Mouse (Mus musculus): ENCODE measurements at regions not wholly inside any gene's neighbourhood (a gene's known extent, or its start where the extent isn't known, plus 50 kb on each side); places are given as distances from the start of the nearest gene placed in this dataset.

DNA sequence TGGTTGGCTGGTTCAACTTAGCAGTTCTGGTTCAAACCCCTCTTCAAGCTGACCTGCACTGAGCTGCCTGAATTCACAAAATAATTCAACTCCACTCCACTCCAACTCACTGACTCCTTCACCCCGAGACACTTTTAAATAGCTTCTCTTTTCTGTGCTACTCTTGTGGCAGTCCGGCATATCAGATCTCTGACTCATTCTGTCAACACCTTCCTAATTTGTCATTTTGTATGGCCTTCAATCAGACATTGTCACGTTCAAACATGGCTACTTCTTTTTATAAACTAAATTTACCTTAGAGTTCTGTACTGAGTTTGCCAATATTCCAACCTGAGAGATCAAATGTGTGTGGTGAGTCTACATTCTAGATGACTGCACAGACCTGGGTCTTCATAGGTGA is 579.1 kb downstream of the Slitrk1 start:
- no peak for DNase-seq (ENCODE audit: low spot score in 2 of 2)
- H3K27ac ChIP-seq, result no peak overlapping the region
- no peak for TF ChIP-seq CTCF (conservative IDR thresholded peaks at IDR 0.05)
- no peak overlapping the region for H3K4me3 ChIP-seq

DNA sequence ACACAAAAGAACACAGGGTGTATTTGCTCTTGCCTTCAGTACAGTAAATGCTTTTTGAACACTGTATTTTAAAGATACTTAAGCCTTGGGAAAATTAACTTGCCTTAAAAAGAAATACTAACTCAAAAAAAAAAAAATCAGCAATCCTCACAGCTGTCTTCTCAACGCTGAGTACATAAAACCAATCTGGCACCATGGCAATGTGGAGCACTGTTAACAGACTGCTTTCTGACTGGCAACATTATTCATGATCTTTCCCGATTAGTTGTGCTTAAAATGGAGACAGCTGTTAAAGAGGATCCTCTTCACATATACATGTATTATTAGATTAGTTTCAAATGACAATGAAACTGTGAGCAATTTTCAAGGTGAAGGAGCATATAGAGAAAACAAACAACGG is 587.5 kb downstream of the Slitrk1 start:
- Histone ChIP-seq H3K27ac (0 out of 2 replicates have a peak overlapping the region, but pooled peaks have one; percentile 32), H3K4me3 (no peak overlapping the region)
- DNase-seq (ENCODE audit: low spot score in 2 of 2), result peak; percentile 27 to 40
- TF ChIP-seq CTCF (conservative IDR thresholded peaks at IDR 0.05), result no peak

DNA sequence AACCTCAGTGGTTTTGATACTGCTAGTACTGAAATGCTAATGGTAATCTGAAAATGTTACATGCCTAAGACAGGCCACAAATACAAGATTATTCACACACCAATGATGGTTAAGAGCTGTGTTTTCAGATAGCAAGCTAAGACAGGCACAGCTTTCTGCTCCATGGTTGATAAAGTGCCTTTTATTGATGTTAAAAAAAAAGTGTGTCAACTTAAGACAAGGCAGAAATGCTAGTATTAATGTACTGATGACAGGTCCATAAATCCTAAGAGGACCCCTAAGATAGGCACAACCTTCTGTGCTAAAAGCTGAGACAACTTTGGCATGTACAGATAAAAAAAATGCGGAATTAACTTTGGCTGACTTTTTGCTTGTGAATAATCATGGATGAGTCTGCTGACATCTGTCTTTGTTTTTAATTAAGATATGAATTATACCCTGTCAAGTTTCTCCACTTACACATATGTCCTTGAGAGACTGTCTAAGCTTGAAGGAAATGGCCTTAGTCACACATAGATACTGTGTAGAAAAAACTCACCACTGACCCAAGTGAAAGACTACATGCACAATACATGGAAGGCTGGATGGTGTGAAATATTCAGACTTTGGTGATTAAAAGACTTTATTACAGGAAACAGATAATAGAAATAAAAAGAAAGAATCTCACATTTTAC is 590.5 kb downstream of the Slitrk1 start:
- H3K27ac ChIP-seq, result no peak overlapping the region; the same call in 1 of the 2 replicates
- TF ChIP-seq CTCF (conservative IDR thresholded peaks at IDR 0.05), result no peak
- DNase-seq (ENCODE audit: low spot score in 2 of 2), result no peak
- no peak overlapping the region for H3K4me3 ChIP-seq

DNA sequence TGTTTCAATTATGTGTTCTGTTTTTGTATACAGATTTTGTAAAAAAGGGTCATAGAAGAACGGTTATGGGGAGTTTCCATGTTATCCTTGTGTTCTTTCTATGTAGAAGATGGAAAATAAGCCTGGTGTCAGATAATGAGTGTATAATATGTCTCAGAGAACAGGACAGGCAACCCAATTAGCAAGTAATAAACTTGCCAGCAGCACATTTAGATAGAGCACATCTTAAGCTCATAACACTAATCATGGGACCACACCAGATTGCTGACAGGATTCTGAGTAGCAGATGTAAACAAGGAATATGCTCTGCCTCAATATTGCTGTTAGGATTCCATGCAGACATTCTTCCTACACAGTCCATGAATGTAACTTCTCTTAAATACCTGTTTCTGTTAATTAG is 606.3 kb downstream of the Slitrk1 start:
- no peak overlapping the region for H3K4me3 ChIP-seq
- no peak for DNase-seq (ENCODE audit: low spot score in 2 of 2)
- no peak overlapping the region for H3K27ac ChIP-seq
- TF ChIP-seq CTCF (conservative IDR thresholded peaks at IDR 0.05), result no peak

DNA sequence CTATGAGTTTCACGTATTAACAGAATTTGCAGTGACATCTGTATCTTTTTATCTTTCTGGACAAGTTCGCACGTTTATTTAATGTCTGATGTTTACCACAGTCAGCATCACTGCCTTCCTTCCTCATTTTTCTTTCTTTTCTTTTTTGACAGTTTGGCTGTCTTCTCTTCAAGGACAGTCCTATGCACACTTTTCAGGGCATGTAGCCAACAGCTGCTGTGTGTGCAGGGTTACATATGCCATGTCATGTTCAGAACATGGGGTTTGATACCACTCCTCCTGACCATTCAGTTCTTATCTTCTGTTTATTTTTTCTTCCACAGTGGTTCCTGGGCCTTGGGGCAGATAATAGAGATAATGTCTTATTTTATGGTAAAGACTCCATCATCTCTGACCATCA is 634.3 kb downstream of the Slitrk1 start:
- no peak for DNase-seq (ENCODE audit: low spot score in 2 of 2)
- H3K4me3 ChIP-seq, result no peak overlapping the region
- H3K27ac ChIP-seq, result no peak overlapping the region
- no peak for TF ChIP-seq CTCF (conservative IDR thresholded peaks at IDR 0.05)

DNA sequence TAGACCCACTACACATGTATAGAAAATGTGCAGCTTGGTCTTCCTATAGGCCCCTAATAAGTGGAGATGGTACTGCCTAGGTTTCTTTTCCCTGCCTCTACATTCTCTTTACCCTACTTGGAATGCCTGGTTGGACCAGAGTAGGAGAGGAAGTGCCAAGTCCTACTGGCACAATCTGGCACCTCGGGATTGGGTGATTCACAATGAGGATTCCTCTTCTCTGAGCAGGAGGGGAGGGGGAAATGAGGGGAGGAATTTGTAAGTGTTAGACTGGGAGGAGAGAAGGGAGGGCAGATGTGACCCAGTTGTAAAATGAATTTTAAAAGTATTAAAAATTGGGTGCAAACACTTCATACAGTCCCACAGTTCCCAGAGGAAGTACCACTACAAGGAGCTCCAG is 652.9 kb downstream of the Slitrk1 start:
- no peak for TF ChIP-seq CTCF (conservative IDR thresholded peaks at IDR 0.05)
- no peak for DNase-seq (ENCODE audit: low spot score in 2 of 2)

DNA sequence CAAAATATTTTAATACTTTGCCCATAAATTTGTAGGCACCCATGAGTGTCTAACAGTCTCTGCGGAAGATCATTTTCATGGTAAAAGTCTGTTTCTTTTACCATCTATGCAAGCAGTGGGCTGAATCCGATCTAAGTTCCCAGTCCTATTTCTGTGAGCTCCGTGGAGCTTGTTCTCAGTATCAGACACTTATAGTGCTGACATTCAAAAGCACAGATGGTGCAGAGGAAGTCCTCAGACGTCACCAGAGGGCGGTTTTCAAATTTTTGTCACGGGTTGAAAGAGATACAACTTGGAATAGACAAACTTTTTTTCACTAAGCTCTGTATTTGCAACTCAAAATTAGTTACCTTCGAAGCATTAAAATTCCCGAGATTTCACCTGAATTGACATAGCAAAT is 666.6 kb downstream of the Slitrk1 start:
- TF ChIP-seq CTCF (conservative IDR thresholded peaks at IDR 0.05), result no peak
- peak overlapping the region; percentile 14; the same call in 1 of the 2 replicates for H3K27ac ChIP-seq

More for the DNA sequence above, 652.9 kb downstream of the Slitrk1 start:
- no peak overlapping the region for H3K27ac ChIP-seq
- no peak overlapping the region for H3K4me3 ChIP-seq

DNA sequence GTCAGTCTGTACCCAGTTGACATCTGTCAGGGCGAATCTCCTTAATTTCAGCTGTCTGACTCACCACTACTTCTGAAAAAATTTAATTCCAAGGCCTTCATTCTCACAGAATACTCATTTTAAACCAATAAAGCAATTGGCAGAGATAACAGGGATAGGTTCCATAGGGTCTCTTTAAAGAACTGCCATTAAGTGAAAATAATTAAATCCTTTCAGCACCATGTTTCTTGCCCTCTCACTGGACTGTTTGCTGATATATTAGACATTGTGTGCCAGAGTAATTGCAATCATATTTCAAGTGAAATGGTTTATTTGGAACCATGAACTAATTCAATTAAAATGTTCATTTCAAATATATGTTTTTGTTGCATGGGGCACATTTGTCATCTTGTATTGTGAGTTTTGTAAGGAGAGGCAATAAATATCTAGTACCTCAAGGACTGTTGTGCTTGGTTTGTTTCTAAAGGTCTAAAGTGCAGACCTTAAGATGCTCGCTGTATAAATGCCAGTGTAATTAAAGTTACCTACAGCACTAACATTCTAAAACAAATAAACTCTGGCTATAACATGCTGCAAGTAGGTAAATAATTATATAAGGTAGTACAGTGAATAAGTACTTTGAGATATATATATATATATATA is 688.4 kb downstream of the Slitrk1 start:
- no peak overlapping the region for H3K4me3 ChIP-seq
- H3K27ac ChIP-seq, result no peak overlapping the region
- no peak for TF ChIP-seq CTCF (conservative IDR thresholded peaks at IDR 0.05)
- no peak for DNase-seq (ENCODE audit: low spot score in 2 of 2)

More for the DNA sequence above, 666.6 kb downstream of the Slitrk1 start:
- peak; percentile 63 to 77 for DNase-seq (ENCODE audit: low spot score in 2 of 2)
- H3K4me3 ChIP-seq, result no peak overlapping the region

DNA sequence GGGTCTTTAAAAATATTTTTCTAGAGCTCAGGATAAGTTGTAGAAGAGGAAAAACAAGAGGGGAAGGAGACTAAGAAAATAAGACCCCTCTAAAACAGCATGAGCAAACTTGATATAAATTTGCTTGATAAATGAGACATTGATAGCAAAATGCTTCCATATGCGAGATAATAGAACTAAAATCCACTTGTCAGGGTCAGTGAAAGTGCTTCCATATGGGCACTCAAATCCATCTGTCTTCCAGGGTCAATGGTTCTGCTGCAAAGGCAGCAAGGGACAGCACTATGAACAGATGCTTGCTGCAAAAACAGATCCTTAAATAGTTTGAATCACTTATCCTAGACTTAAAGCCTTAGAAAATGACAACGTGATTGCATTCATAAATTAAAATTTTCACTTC is 704.7 kb downstream of the Slitrk1 start:
- TF ChIP-seq CTCF (conservative IDR thresholded peaks at IDR 0.05), result no peak
- H3K27ac ChIP-seq, result no peak overlapping the region
- no peak overlapping the region for H3K4me3 ChIP-seq
- DNase-seq (ENCODE audit: low spot score in 2 of 2), result no peak

DNA sequence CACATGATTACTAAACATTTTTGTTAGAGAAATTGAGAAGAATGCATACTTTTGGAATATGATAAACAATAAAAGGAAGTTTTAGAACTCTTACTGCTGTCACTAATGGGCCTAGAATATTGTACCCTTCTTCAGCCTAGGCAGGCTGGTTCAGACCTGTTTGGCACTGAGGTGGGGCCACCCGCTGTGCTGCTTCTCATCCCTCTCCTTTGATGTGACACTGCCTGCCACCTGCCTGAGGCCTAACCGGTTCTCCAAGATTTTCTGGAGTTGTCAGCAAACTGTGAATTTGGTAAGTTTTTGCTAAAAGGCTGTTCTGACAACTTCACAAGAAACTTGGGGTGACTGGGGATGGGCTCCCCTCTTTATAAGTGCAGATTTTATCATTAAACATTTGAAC is 714.8 kb downstream of the Slitrk1 start:
- Histone ChIP-seq H3K27ac (no peak overlapping the region), H3K4me3 (no peak overlapping the region)
- TF ChIP-seq CTCF (conservative IDR thresholded peaks at IDR 0.05), result no peak
- DNase-seq (ENCODE audit: low spot score in 2 of 2), result no peak

DNA sequence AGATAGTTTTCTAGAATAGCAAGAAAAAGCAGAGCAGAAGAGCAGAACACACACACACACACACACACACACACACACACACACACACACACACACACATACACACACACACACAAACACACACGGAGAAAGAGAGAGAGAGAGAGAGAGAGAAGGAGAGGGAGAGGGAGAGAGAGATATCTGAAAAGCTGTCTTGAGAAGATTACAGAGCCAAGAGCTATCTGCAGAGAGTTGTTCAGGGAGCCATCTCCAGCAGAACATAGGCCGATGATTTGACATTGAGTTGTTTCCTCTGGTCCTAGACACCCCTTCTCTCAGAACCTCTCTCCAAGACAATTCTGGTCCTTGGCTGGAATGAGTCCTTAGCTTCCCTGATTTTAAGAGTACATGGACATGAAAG is 733.0 kb downstream of the Slitrk1 start:
- H3K4me3 ChIP-seq, result no peak overlapping the region
- TF ChIP-seq CTCF (conservative IDR thresholded peaks at IDR 0.05), result no peak
- no peak for DNase-seq (ENCODE audit: low spot score in 2 of 2)
- H3K27ac ChIP-seq, result no peak overlapping the region

DNA sequence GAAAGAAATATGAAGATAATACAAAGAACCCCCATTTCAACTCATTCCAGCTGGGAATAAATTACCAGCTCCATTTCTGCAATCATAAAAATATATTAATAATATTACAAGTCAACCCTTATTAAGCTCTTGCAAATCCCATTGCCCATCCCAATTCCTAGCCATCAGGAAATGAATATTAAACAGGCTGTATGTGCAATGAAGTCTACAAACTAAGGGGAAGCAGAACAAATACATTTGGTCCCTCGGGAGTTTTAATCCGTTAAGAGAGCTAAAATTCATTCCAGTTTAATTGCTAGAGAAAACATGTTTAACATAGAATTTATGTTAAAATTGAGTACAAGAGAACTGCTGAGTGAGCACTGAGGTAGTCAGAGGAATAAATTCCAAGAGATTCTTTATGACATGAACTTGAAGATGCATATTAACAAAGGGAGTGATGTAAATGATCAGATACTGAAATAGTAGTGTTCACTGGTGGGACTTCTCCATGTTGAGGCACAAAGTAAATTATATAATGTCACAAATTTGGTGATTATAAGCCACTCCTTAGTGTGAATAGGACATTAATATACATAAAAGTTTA is 738.6 kb downstream of the Slitrk1 start:
- no peak overlapping the region for H3K4me3 ChIP-seq
- no peak for DNase-seq (ENCODE audit: low spot score in 2 of 2)
- no peak for TF ChIP-seq CTCF (conservative IDR thresholded peaks at IDR 0.05)
- H3K27ac ChIP-seq, result no peak overlapping the region

DNA sequence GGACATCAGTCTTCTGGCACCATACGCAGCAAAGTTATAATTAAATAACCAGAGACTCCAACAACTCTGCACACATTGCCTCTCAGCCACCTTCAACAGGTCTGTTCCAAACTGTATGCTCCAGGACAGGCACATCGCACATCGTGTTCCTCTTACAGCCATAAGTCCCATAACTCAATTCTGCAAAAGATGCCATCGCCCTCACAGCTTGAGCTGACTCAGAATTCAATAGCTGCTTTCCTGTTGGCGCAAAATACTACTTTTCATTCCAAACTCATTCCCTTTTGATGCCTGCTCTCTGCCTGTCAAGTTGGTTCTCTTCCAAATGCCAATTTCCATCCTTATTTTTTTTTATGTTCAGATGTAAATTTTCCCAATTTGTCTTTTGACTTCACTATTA is 761.0 kb downstream of the Slitrk1 start:
- TF ChIP-seq CTCF (conservative IDR thresholded peaks at IDR 0.05), result no peak
- peak; percentile 31 to 65 for DNase-seq (ENCODE audit: low spot score in 2 of 2)
- Histone ChIP-seq H3K4me3 (no peak overlapping the region), H3K27ac (peak overlapping the region; percentile 48; the same call in 1 of the 2 replicates)

DNA sequence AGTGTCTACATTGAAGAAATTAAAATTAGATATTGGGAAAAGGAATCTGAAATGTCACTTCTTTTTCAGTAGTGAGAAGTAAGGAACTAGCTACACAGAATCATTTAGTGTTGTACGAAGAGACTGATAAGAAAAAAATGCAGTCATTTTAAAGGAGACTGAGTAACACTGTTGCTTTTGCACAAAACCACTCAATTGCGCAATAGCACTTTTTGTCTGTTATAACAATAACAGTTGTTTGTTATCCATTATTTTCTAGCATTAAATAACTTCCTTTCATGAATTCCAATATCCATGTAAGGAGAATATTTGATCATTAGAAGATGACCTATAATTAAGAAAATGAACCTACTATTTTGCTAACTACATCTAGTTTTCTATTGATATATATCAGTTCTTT is 790.8 kb downstream of the Slitrk1 start:
- DNase-seq (ENCODE audit: low spot score in 2 of 2), result no peak
- TF ChIP-seq CTCF (conservative IDR thresholded peaks at IDR 0.05), result no peak
- Histone ChIP-seq H3K4me3 (no peak overlapping the region), H3K27ac (no peak overlapping the region)

Measured in layer of hippocampus, adult 2 months (tissue).